Mouse (Mus musculus) MEL (cell line): ENCODE results near the gene Dda1. TPM values are rescaled to one million over a fixed set of nuclear protein-coding genes. Genes with fewer than 3 reads are reported as not detected.

Source experiments
- DNase-seq: peaks from one replicate; pipeline ENCODE4 v3.0.0; 2011; ENCODE audit warnings: low read depth, low spot score
- H3K27ac ChIP-seq: 2 replicates; pipeline ENCODE4 v1.5.1; 2012; ENCODE audit warnings: low read depth, mild to moderate bottlenecking, control low read depth, low read length, moderate library complexity; ENCODE audit not compliant: control insufficient read depth
- H3K27me3 ChIP-seq, 2 experiments: fragments of 150-350 bp in 1 of 2; sonication (generic) in 1 of 2; 2 replicates each; pipeline ENCODE4 v1.6.1; 2012; ENCODE audit warnings: low read length in 2 of 2, mild to moderate bottlenecking in 2 of 2, improper control_type of control experiment in 1 of 2, moderate library complexity in 1 of 2; ENCODE audit not compliant: insufficient read depth in 2 of 2, control insufficient read depth in 1 of 2
- H3K36me3 ChIP-seq, 2 experiments: 2 replicates each; pipeline ENCODE4 v1.6.1; 2012 to 2014; ENCODE audit warnings: low read length in 2 of 2, improper control_type of control experiment in 1 of 2, inconsistent platforms in 1 of 2, mild to moderate bottlenecking in 1 of 2; ENCODE audit not compliant: insufficient read depth in 2 of 2, control insufficient read depth in 1 of 2
- H3K4me1 ChIP-seq, 2 experiments: fragments of 150-350 bp in 1 of 2; sonication (generic) in 1 of 2; 2 replicates each; pipeline ENCODE4 v1.6.1; 2012; ENCODE audit warnings: low read length in 2 of 2, improper control_type of control experiment in 1 of 2, mild to moderate bottlenecking in 1 of 2; ENCODE audit not compliant: insufficient read depth in 2 of 2, control insufficient read depth in 1 of 2
- H3K4me3 ChIP-seq, 2 experiments: fragments of 150-350 bp in 1 of 2; sonication (generic) in 1 of 2; 2 replicates each; pipeline ENCODE4 v1.5.1; 2012; ENCODE audit warnings: low read depth in 2 of 2, low read length in 2 of 2, mild to moderate bottlenecking in 2 of 2, moderate library complexity in 2 of 2, control low read depth in 1 of 2, improper control_type of control experiment in 1 of 2; ENCODE audit not compliant: control insufficient read depth in 1 of 2, insufficient read depth in 1 of 2
- H3K79me2 ChIP-seq: 2 replicates; pipeline ENCODE4 v1.6.1; 2012; ENCODE audit warnings: mild to moderate bottlenecking, low read length, moderate library complexity; ENCODE audit not compliant: control insufficient read depth, poor library complexity, insufficient read depth
- H3K9ac ChIP-seq: 2 replicates; pipeline ENCODE4 v1.6.1; 2012; ENCODE audit warnings: low read depth, mild to moderate bottlenecking, control low read depth, low read length, moderate library complexity; ENCODE audit not compliant: control insufficient read depth, poor library complexity, severe bottlenecking
- H3K9me3 ChIP-seq: fragments of 150-350 bp; sonication (generic); replicated peaks from 2 replicates; pipeline ENCODE4 v1.6.1; 2012; ENCODE audit warnings: mild to moderate bottlenecking, low read length, improper control_type of control experiment, moderate library complexity; ENCODE audit not compliant: insufficient read depth
- CHD2 ChIP-seq: IDR thresholded peaks from 2 replicates; pipeline ENCODE4 v1.6.1; 2011; ENCODE audit warnings: low read length, improper control_type of control experiment
- E2F4 ChIP-seq: IDR thresholded peaks from 2 replicates; pipeline ENCODE4 v1.6.1; 2011; ENCODE audit warnings: low read depth, low read length, improper control_type of control experiment, borderline replicate concordance
- ELF1 ChIP-seq: IDR thresholded peaks from 2 replicates; pipeline ENCODE4 v1.6.1; 2014; ENCODE audit warnings: low read depth, mild to moderate bottlenecking, inconsistent platforms, low read length, improper control_type of control experiment, moderate library complexity
- EP300 ChIP-seq, 2 experiments: IDR thresholded peaks; 2 replicates each; pipeline ENCODE4 v1.6.1; 2011; ENCODE audit warnings: improper control_type of control experiment in 2 of 2, low read length in 2 of 2, low read depth in 1 of 2, mild to moderate bottlenecking in 1 of 2
- GATA1 ChIP-seq: IDR thresholded peaks from 2 replicates; pipeline ENCODE4 v1.6.1; 2011; ENCODE audit warnings: low read depth, low read length, improper control_type of control experiment
- HCFC1 ChIP-seq: IDR thresholded peaks from 2 replicates; pipeline ENCODE4 v1.6.1; 2012; ENCODE audit warnings: low read depth, mild to moderate bottlenecking, inconsistent platforms, low read length, improper control_type of control experiment, moderate library complexity
- JUND ChIP-seq: IDR thresholded peaks from 2 replicates; pipeline ENCODE4 v1.6.1; 2011; ENCODE audit warnings: low read depth, mild to moderate bottlenecking, improper control_type of control experiment, low read length
- MAFK ChIP-seq: IDR thresholded peaks from 2 replicates; pipeline ENCODE4 v1.6.1; 2011; ENCODE audit warnings: low read depth, mild to moderate bottlenecking, low read length, improper control_type of control experiment, borderline replicate concordance
- NRF1 ChIP-seq: IDR thresholded peaks from 2 replicates; pipeline ENCODE4 v1.6.1; 2014; ENCODE audit warnings: low read depth, mild to moderate bottlenecking, inconsistent platforms, low read length, improper control_type of control experiment, moderate library complexity; ENCODE audit not compliant: poor library complexity, insufficient read depth, severe bottlenecking
- POLR2A ChIP-seq, 2 experiments: IDR thresholded peaks; 2 replicates each; pipeline ENCODE4 v1.6.1; 2011 to 2012; ENCODE audit warnings: low read length in 2 of 2, mild to moderate bottlenecking in 2 of 2, control low read depth in 1 of 2, improper control_type of control experiment in 1 of 2, low read depth in 1 of 2, moderate library complexity in 1 of 2; ENCODE audit not compliant: control insufficient read depth in 1 of 2, insufficient read depth in 1 of 2, poor library complexity in 1 of 2
- POLR2AphosphoS5 ChIP-seq: IDR thresholded peaks from 2 replicates; pipeline ENCODE4 v1.6.1; 2012; ENCODE audit warnings: low read depth, borderline replicate concordance, mild to moderate bottlenecking, inconsistent platforms, low read length, moderate library complexity, mixed read lengths
- SIN3A ChIP-seq: IDR thresholded peaks from 2 replicates; pipeline ENCODE4 v1.6.1; 2012; ENCODE audit warnings: low read length, improper control_type of control experiment, inconsistent platforms
- SMC3 ChIP-seq: IDR thresholded peaks from 2 replicates; pipeline ENCODE4 v1.6.1; 2011; ENCODE audit warnings: low read depth, low read length, improper control_type of control experiment
- UBTF ChIP-seq: IDR thresholded peaks from 2 replicates; pipeline ENCODE4 v1.6.1; 2012; ENCODE audit warnings: low read depth, mild to moderate bottlenecking, inconsistent platforms, low read length, improper control_type of control experiment, moderate library complexity, borderline replicate concordance; ENCODE audit not compliant: insufficient read depth
- USF1 ChIP-seq: IDR thresholded peaks from 2 replicates; pipeline ENCODE4 v1.6.1; 2014; ENCODE audit warnings: low read depth, mild to moderate bottlenecking, inconsistent platforms, low read length, improper control_type of control experiment, moderate library complexity
- ZC3H11A ChIP-seq: IDR thresholded peaks from 2 replicates; pipeline ENCODE4 v1.6.1; 2012; ENCODE audit warnings: low read depth, mild to moderate bottlenecking, inconsistent platforms, low read length, improper control_type of control experiment
- ZMIZ1 ChIP-seq: IDR thresholded peaks from 2 replicates; pipeline ENCODE4 v1.6.1; 2012; ENCODE audit warnings: low read depth, mild to moderate bottlenecking, inconsistent platforms, low read length, improper control_type of control experiment, moderate library complexity
- ZNF384 ChIP-seq: IDR thresholded peaks from 2 replicates; pipeline ENCODE4 v1.6.1; 2012; ENCODE audit warnings: low read depth, mild to moderate bottlenecking, inconsistent platforms, low read length, improper control_type of control experiment
- polyA plus RNA-seq, 2 experiments: library from polyadenylated mRNA; stranded (reverse) in 1 of 2; unstranded in 1 of 2; fragments of >175 nt in 1 of 2; fragments of >200 nt in 1 of 2; gene quantifications; 2 replicates each; pipeline versions ENCODE4 v1.2.1 to v1.2.4; 2012; ENCODE audit warnings: low replicate concordance in 2 of 2, low read depth in 1 of 2; ENCODE audit not compliant: insufficient read length in 2 of 2, insufficient read depth in 1 of 2, missing spikeins in 1 of 2
- total RNA-seq: library from RNA; depleted of rRNA; stranded (reverse); fragments of 300-350 nt; gene quantifications from 2 replicates; pipeline ENCODE4 v1.2.3, GENCODE M21; 2012

Dda1 gene
- total and polyA plus RNA-seq, 3 experiments, result 59.6 to 110 TPM; not detected in 1

GRCm38 (mm10) chr8:71454668-71455067, 14.3 kb upstream of the Dda1 start:
- Histone ChIP-seq H3K27me3 (no peaks in the 10 kb centered on the region; a peak in 1 of 4 replicates), H3K27ac (no peak overlapping the region), H3K36me3 (no peaks in the 10 kb centered on the region), H3K4me3 (no peak overlapping the region), H3K9me3 (no peaks in the 10 kb centered on the region), H3K4me1 (no peaks in the 10 kb centered on the region), H3K9ac (no peak overlapping the region), H3K79me2 (no peaks in the 10 kb centered on the region)
- no peak for DNase-seq
- TF ChIP-seq MAFK (no peak), UBTF (no peak), NRF1 (no peak), POLR2A (IDR thresholded peaks at IDR 0.05; ENCODE audit: control insufficient read depth in 1 of 2, insufficient read depth in 1 of 2, low read depth in 1 of 2, low read length in 2 of 2, poor library complexity in 1 of 2) (no peak), ZMIZ1 (no peak)

GRCm38 (mm10) chr8:71456906-71457305, 12.1 kb upstream of the Dda1 start:
- no peaks in the 10 kb centered on the region; a peak in 1 of 4 replicates for H3K27me3 ChIP-seq
- H3K79me2 ChIP-seq, result no peaks in the 10 kb centered on the region
- H3K4me1 ChIP-seq, result no peaks in the 10 kb centered on the region
- no peak overlapping the region for H3K9ac ChIP-seq
- no peaks in the 10 kb centered on the region for H3K9me3 ChIP-seq
- no peaks in the 10 kb centered on the region for H3K36me3 ChIP-seq
- no peak overlapping the region for H3K27ac ChIP-seq
- H3K4me3 ChIP-seq, result no peak overlapping the region
- no peak for DNase-seq
- no peak for TF ChIP-seq JUND
- no peak for TF ChIP-seq HCFC1
- no peak for TF ChIP-seq SIN3A
- TF ChIP-seq ZNF384, result no peak
- TF ChIP-seq SMC3, result no peak
- no peak for TF ChIP-seq EP300 (IDR thresholded peaks at IDR 0.05; ENCODE audit: low read depth in 1 of 2, low read length in 2 of 2)
- no peak for TF ChIP-seq E2F4
- TF ChIP-seq ELF1, result no peak
- no peak for TF ChIP-seq POLR2AphosphoS5

GRCm38 (mm10) chr8:71457659-71458270, 11.2 kb upstream of the Dda1 start:
- Histone ChIP-seq H3K4me1 (peaks cover 0 to 3% of the 10 kb centered on the region in 2 experiments; a peak in 1 of 4 replicates), H3K79me2 (no peaks in the 10 kb centered on the region), H3K36me3 (0 out of 4 replicates have a peak, but pooled peaks cover 0 to 2% of the 10 kb centered on the region in 2 experiments), H3K27me3 (no peaks in the 10 kb centered on the region), H3K27ac (no peak overlapping the region), H3K4me3 (no peak overlapping the region), H3K9me3 (no peaks in the 10 kb centered on the region), H3K9ac (no peak overlapping the region)
- TF ChIP-seq GATA1 (no peak), ZC3H11A (no peak), USF1 (no peak), JUND (no peak), POLR2AphosphoS5 (no peak), CHD2 (no peak)
- DNase-seq, result no peak
